Mouse (Mus musculus): Measurements from ENCODE around the gene Dnajc16.

GRCm38 (mm10) chr4:141725738-141726137 is 65.0 kb downstream of the Dnajc16 start:
- TF ChIP-seq CTCF (IDR thresholded peaks at IDR 0.05; ENCODE audit: borderline replicate concordance, insufficient read depth, low read depth, low read length) (no peak), POLR2A (IDR thresholded peaks at IDR 0.05; ENCODE audit: borderline replicate concordance, insufficient read depth, low read length) (no peak)
